Mouse (Mus musculus): ENCODE data around the gene Ranbp9.

Gene Ranbp9

GRCm38 (mm10) chr13:43360534-43360933 is 120.5 kb downstream of the Ranbp9 start:
- no peak for DNase-seq

- DNase-seq = no peak
Measured at GRCm38 (mm10) chr13:43356346-43357125, 124.5 kb downstream of the Ranbp9 start.

GRCm38 (mm10) chr13:43354362-43354761 is 126.7 kb downstream of the Ranbp9 start:
- DNase-seq = no peak

GRCm38 (mm10) chr13:43353356-43353755 is 127.7 kb downstream of the Ranbp9 start:
- no peak for DNase-seq
